Mouse (Mus musculus) urinary bladder, postnatal 4 days (tissue): ENCODE results near the gene Osbpl11.
"Not testable (repeated sequence)": the region's sequence is repeated elsewhere in the genome, so short reads cannot be mapped to it uniquely, and the experiment has no call there.

Source experiments
- DNase-seq, 2 experiments: peaks; one replicate each; pipeline ENCODE4 v3.0.0; 2021 to 2022; ENCODE audit warnings: low spot score in 2 of 2

Osbpl11 gene

DNA sequence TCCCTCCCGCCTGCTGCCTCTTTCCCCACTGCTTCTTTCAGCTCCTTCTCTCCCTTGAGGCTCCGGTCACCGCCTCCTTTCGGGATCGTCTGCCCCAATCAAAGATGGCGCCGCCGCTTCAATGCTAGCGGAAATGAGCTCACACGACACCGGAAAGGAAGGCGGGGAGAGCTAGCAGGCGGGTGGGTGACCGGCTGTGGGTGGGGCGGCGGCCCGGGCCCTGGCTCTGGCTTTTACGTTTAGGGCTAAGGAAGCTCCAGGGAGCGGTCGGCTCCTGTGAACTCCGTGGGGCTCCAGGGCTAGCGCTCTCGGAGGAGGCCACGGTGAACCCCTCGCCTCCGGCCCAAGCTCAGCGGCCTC is at the start of gene Osbpl11:
Osbpl11 (plus strand) TSS at position 171 of the 360 bp plus-strand sequence.
- peak; percentile 94 to 97 for DNase-seq

DNA sequence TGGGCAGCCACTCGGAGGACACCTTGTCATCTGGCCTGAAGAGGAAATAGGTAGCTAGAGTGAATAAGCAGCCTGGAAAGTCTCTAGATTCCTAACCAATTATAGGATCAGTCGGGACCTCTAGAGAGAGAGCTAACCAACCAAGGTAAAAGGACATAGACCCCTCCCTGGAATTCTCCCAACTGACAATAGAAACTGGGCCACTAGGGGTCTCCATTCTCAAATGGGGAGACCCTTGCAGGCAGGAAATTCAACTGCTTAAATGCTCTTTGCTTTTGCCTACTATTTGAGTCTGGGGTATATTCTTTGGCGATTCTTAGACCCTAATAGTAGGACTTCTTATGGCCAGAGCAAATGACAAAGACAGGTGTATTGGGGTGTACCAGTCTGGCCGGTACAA is 49.7 kb upstream of the Osbpl11 start:
- no peak for DNase-seq

DNA sequence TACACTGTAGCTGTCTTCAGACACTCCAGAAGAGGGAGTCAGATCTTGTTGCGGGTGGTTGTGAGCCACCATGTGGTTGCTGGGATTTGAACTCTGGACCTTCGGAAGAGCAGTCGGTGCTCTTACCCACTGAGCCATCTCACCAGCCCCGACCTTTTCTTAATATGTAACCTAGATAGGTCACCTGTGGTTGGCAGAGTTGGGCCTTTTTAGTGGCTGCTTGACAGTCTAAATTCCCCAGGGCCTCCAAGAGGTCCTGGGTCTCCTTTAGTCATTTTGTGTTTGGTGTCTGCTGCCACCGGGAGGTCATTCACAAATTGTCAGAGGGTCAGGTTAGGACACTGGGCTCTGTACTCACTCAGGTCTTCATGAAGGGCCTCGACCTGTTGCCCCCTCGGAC is 45.8 kb upstream of the Osbpl11 start:
- DNase-seq = not testable (repeated sequence)

DNA sequence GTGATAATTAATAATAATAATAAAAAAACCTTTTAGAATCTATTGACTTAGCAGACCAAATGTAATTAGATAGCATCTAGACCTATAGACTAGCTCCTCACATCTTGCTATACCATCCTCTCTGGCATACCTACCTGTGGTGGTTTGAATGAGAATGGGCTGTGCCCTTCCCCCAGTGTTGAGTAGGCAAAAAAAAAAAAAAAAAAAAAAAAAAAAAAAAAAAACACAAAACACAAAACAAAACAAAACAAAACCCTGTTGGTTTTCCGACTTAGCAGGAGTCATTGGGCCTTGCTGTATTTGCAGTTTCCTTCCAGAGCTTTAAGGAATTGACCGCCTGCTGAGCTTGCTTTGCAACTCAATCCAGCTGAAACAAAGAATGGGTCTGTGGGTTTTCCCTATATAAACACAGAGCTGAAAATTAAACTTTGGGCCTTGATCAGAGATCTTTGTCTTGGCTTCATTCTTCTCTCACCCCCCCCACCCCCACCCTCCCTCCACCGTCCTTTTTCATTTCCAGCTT is 43.1 kb upstream of the Osbpl11 start:
- DNase-seq = no peak

DNA sequence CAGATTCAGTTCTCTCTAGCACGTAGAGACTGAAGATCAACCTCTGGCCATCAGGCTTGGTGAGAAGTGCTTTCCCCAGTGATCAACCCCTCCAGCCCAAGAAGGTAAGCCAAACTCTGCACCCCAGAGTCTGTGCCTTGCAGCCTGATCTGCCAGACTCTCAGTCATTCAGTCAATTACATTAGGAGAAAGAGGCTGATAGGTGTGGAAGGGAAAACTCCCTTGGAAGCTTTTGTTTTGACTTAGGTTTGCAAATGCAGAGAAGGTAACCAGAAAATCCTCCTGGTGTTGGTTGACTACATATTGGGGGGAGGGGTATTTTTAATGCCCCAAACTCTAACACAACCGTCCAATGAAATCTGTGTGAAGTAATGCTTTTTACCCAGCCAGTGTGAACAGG is 41.4 kb upstream of the Osbpl11 start:
- no peak for DNase-seq

DNA sequence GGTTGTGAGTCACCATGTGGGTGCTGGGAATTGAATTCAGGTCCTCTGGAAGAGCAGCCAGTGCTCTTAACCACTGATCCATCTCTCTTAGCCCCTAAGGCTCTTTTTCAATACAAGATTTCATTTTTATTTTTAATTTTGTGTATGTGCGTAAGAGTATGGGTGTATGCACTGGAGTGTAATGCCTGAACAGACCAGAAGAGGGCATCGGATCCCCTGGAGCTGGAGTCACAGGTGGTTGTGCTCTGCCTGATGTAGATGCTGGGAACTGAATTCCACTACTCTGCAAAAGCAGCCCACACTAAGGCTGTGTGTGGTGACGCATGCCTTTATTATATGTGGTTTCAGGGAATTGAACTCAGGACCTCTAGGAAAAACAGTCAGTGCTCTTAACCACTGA is 38.7 kb upstream of the Osbpl11 start:
- DNase-seq = no peak

DNA sequence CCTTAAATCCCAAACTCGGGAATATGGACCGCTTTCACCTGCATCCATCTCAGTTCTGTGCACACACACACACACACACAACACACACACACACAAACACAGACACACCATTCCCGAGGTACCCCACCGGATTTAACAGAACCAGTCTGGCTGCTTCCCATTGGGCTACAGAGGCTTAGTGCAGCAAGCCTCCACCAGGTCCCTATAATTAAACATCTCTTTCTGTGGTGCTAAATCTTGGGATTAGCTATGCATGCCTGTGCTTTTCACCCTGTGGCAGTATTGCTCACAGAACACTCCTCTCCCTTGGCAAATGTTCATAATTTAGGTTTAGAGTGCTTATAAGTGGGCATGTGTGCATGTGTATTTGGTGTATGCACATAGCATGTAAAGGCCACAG is 36.7 kb upstream of the Osbpl11 start:
- DNase-seq = no peak

DNA sequence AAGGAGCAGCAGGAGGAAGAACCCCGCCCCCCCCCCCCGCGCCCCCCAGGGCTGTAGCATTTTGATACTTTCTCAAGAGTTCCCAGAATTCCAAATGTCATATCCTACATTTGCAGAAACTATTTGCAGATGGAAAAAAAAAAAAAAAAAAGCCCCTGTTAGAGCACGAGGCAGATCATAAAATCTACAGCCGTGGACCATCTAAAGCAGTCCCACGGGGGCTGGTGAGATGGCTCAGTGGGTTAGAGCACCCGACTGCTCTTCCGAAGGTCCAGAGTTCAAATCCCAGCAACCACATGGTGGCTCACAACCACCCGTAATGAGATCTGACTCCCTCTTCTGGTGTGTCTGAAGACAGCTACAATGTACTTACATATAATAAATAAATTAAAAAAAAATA is 34.0 kb upstream of the Osbpl11 start:
- not testable (repeated sequence) for DNase-seq

DNA sequence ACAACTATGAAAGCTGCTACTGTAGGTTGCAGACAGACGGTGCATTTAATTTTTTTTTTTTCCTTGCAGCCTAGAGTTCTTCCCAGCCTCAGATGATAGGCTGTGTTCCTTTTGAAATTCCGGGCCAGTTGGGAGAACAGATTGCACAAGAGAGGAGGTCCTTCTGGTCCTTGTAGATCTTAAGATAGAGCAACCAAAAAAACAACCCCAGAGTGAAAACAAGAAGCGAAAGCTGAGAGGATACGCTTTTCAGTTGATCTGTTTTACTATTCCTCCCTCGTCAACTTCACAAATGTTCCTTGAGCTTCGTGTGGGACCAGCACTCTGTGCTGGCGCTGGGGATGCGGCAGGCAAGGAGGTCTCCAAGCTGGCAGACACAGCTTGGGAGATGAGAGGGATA is 33.3 kb upstream of the Osbpl11 start:
- no peak for DNase-seq

DNA sequence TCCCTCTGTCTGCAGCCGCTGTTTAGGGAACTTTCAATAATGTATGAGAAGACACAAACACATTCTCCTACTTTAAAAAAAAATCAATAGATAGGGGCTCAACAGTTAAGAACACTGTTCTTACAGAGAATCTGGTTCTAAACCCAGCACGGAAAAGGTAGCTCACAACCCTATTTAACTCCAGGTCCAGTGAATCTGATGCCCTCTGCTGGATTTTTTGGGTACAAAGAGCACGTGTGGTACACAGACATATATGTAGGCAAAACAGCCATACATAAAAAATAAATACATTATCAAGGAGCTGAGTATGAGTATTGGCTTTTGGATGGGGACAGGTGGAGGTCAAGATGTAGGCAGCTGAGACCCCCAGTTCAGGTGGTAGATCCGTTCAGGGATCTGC is 29.9 kb upstream of the Osbpl11 start:
- DNase-seq = no peak

DNA sequence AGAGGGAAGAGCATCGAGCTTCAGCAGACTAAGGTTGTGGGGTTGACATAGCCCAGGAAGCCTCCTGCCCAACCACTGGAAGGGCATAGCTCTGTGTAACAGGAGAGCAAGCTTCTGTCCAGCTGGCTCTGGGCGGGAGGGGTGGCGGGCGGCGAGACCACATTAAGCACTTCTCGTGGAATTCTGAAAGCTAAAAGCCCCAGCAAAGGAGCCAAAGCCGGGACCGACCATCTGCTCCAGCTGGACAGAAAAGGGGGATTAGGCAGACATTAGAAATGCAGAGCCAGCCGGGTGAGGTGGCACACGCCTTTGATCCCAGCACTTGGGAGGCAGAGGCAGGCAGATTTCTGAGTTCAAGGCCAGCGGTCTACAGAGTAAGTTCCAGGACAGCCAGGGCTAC is 26.9 kb upstream of the Osbpl11 start:
- no peak for DNase-seq

DNA sequence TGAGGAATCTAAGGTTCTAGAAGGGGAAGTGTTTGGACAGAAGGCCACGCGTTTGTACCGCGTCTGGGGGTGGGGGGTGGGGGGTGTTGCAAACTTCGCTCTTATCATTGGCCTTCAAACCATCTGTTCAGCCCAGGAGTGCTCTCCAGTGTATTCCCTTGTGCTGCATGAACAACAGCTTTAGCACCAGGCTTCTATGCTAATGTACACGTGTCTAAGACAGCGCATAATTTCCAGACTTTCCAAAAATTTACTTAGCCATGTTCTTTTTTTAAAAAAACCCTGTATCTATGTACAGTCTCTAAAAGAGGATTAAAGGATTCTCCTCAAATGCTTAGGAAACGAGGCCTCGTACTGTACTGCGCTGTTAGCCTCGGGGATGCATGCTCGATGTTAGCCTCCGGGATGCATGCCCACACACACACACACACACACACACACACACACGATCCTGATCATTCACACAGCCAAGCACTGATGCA is 26.2 kb upstream of the Osbpl11 start:
- no peak for DNase-seq

DNA sequence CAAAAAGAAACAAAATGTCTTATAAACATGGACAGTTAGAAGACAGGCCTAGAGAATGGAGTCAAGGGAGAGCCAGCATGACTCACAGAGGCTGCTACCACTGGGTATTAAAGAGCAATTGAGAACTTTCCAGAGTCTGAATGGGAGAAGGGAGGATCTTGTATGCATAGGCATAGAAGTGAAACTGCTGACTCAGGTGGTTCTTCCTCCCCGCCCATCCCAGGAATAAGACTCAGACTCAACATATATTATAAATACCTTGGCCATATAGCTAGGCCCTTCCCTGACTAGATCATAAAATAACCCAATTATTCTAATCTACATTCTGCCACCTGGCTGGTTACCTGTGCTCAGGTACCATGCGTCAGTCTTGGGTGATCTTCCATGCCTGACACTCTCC is 25.5 kb upstream of the Osbpl11 start:
- DNase-seq = no peak

DNA sequence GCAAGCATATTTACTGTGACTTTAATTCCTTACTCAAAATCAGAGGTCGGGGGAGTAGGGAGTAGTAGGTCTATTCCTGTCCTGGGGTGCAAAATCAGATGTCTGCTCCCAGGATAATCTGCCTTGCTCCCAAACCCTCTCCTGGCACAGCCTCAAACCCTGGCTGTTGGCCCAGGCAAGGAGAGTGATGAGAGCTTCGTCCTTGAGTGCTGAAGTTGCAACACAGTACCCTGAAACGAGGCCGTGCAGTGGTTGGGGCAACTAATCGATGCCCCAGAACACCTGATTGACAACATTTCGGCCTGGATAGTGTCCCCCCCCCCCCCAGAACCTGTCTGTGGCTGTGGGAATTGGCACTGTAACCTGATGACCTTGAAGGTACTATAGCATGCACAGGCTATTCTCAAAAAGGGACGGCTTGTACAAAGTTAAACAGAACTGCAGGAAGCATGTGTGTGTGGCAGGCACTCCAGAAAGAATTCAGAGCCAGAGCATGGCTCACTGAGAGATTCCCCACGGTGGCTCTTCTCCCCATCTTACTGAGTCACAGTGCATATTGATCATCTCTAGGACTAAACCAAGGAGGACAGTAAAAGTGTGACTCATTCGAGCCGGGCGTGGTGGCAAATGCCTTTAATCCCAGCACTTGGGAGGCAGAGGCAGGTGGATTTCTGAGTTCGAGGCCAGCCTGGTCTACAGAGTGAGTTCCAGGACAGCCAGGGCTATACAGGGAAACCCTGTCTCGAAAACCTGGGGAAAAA is 21.4 kb upstream of the Osbpl11 start:
- peak in 1 of 2 experiments; percentile 33 for DNase-seq

DNA sequence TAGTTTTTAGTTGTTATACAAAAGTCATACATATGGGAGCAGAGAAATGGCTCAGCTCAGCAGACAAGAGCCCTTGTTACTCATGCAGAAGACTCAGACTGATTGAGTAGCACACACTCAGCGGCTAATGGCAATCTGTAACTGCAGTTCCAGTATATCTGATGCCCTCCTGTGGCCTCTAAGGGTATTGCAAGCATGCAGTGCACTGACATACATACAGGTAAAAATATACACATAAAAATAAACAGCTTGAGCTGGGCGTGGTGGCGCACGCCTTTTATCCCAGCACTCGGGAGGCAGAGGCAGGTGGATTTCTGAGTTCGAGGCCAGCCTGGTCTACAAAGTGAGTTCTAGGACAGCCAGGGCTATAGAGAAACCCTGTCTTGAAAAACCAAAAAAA is 18.6 kb upstream of the Osbpl11 start:
- not testable (repeated sequence) for DNase-seq

DNA sequence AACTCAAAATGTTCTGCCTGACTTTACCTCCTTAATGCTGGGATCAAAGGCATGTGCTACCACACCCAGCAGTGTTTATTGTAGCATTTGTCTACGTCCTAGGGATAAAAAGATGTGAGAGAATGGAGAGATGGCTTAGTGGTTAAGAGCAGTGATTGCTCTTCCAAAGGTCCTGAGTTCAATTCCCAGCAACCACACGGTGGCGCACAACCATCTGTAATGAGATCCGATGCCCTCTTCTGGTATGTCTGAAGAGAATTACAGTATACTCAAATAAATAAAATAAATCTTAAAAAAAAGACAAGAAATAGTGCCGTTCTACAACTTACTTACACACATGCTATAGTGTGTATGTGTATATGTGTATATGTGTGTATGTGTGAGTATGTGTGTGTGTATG is 17.3 kb upstream of the Osbpl11 start:
- no peak for DNase-seq

DNA sequence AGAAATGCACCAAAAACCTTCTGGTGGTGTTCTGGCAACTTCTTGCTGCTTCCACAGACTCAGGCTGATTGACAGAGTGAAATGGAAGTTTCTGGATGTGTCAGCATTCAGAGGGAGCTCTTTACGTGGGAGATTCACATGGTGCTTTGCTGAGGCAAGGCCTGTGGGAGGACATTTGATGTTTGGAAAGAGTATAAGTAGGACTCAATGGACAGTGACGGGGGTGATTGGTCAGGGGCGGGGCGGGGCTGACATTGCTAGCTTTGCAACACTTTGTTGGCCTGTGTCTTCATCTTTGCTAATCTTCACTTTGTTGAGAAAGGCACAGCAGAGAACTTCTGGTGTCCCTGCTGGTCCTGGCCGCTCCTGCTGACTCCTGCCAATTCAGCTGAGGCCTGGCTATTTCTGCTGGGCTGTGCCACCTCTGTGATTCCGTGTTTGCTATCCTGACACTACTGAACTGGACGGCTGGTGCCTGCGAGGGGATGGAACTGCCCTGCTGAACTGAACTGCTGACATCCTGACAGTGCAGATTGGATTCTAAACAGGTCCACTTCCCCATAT is 15.3 kb upstream of the Osbpl11 start:
- DNase-seq = no peak

DNA sequence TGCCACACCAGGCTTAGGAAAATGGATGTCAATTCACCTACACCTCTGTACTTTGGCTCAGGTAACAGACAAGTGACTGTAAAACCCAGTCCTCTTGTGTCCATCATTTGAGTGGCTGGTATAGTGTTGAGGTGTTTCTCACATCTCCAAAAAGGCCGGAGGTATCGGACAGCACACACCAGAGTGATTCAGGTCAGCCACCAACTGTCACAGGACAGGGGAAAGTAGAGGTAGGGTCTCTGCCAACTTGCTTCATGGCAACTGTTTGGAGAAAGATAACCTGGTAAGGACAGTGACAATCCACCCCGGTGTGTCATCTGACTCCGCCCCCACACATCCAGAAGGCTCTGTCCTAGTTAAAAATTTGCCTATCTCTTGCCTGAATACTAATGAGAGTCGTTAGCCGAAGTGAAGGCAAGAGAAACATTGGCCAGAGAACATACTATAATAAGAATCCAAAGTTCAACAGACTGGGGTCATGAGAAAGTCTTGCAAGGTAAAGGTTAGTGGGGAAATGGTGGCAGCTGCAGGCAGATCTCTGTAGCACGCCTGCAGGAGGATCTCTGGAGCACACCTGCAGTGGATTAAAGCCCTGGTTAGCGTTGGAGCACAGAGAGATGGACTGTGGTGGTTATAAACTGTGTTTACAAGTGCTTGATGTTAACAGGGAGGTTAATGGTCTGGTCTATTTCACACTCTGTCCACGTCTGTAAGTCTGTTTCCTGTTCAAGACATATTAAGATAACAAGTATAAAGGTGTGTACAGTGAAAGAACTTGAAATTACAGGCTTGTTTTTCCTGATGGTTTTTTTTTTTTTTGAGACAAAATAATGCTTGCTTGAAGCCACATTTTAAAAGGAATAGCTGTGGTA is 13.9 kb upstream of the Osbpl11 start:
- DNase-seq = no peak

DNA sequence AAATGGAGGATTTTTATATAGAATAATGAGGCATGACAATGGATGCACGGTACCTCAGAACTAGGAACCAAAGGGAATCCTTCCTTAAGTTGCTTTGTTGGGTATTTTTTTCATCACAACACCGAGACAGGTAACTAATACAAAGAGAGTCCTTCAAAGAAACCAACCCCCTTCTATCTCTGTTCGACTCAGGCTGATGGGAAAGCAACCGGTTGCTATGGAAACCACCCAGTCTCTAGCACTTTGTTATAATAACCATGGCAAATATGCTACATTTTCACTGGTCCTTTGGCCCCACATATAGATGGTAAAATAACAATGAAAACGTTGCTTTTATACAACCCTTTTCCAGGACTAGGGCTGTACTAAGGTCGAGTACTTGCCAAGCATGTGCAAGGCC is 13.1 kb upstream of the Osbpl11 start:
- no peak for DNase-seq

DNA sequence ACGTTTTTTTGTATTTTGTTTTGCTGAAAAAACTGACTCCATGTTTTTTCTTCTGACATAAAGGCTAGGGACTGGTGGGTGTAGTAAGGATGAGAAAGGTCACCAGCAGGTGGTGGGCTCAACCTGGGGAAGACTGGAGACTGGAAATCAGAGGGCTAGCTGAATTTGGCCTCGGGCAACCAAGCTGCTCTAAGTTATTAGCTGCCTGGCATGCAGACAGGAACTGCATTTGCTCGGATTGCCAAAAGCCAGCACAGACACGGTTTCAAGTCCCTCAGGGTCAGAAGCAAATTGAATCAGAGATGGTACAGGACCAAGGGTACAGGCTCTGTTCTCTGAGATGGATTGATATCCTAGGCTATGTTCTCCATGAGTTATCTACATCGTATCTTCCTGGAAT is 11.7 kb upstream of the Osbpl11 start:
- DNase-seq = no peak

DNA sequence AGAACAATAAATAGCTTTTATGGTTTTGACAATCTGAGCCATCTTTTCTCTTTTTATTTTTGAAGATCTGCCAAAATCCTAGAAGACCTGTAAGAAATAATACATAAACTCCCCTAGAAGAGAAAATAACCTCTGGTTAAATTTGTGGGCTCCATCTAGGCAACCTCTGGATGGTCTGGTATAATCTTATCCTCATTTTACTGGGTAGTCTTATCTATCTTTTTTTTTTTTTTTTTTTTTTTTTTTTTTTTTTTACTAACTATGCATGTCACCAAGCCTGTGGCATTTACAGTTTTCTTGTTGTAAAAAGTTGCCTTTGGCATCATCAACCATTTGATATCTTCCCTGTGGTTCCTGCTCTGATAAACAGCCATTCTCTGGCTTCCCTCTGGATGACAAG is 10.2 kb upstream of the Osbpl11 start:
- no peak for DNase-seq

DNA sequence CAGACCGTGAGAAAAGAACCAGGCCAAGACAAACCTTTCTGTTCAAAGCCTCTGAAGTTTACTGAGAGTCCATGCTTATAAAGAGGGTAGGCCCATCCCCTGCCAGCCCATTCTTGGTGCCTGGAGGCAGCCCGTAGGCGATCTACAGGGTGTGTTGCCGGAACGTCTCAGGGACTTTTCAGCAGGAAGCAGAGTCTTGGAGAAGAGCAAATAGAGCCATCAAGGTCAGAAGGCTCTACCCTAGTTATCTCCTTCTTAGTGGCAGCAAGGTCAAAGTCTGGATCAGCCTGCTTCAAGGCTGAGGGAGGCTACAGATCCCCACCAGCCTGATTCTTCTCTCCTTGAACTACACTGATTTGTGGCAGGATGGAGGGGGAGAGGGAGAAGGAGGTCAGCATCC is 8.0 kb upstream of the Osbpl11 start:
- DNase-seq = not testable (repeated sequence)

DNA sequence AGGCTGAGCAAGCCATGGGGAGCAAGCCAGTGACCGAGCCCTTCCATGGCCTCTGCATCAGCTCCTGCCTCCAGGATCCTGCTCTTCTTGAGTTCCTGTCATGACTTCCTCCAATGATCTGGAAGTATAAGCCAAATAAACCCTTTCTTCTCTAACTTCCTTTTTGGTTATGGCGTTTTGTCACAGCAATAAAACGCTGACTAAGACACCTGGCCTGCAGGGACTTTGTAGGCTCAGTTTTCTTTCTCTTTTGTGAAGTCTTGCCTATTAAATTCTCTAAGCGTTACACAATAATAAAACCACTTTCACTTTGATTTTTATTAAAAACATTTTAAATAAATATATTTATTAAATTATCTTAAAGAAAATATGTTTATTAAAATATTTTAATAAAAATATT is 7.1 kb upstream of the Osbpl11 start:
- DNase-seq = no peak
